Mouse (Mus musculus) midbrain, embryonic 14.5 days (tissue): Measurements from ENCODE around the gene Vps37b. TPM values are rescaled to one million over a fixed set of nuclear protein-coding genes. Genes with fewer than 3 reads are reported as not detected.

Experiments used
- ATAC-seq: fragments of 200-750 bp; cut with Nextera tagmentation; 2 replicates; pipeline ENCODE4 v1.8.0; 2017; ENCODE audit warnings: moderate number of reproducible peaks, moderate library complexity; ENCODE audit not compliant: low FRiP score, low TSS enrichment
- DNase-seq: peaks from one replicate; pipeline ENCODE4 v3.0.0-alpha.2; 2015
- H3K27ac ChIP-seq: fragments of 300-500 bp; sonication (generic); replicated peaks from 2 replicates; pipeline ENCODE4 v1.5.1; 2014; ENCODE audit warnings: mild to moderate bottlenecking, low read depth, low read length, moderate library complexity
- H3K27me3 ChIP-seq: fragments of 300-500 bp; sonication (generic); 2 replicates; pipeline ENCODE4 v1.6.1; 2014; ENCODE audit warnings: low read length, control low read depth, mixed read lengths; ENCODE audit not compliant: control insufficient read depth, insufficient read depth
- H3K36me3 ChIP-seq: fragments of 300-500 bp; sonication (generic); 2 replicates; pipeline ENCODE4 v1.6.1; 2014; ENCODE audit warnings: low read length, control low read depth; ENCODE audit not compliant: control insufficient read depth, insufficient read depth
- H3K4me1 ChIP-seq: fragments of 300-500 bp; sonication (generic); 2 replicates; pipeline ENCODE4 v1.6.1; 2014; ENCODE audit warnings: mild to moderate bottlenecking, antibody characterized with exemption, low read length, control low read depth; ENCODE audit not compliant: control insufficient read depth, insufficient read depth
- H3K4me2 ChIP-seq: fragments of 300-500 bp; sonication (generic); 2 replicates; pipeline ENCODE4 v1.6.1; 2014; ENCODE audit warnings: mild to moderate bottlenecking, low read length, moderate library complexity
- H3K4me3 ChIP-seq: fragments of 300-500 bp; sonication (generic); replicated peaks from 2 replicates; pipeline ENCODE4 v1.5.1; 2014; ENCODE audit warnings: low read depth, low read length
- H3K9ac ChIP-seq: fragments of 300-500 bp; sonication (generic); replicated peaks from 2 replicates; pipeline ENCODE4 v1.6.1; 2014; ENCODE audit warnings: mild to moderate bottlenecking, low read length, moderate library complexity
- H3K9me3 ChIP-seq: fragments of 300-500 bp; sonication (generic); 2 replicates; pipeline ENCODE4 v1.6.1; 2016; ENCODE audit warnings: low read length, control low read depth, mixed read lengths; ENCODE audit not compliant: control insufficient read depth
- WGBS: fragments of 180-500 bp; shearing (Covaris S2); extraction: QIAGEN DNeasy Blood & Tissue Kit; methylation state at CpG from one replicate; pipeline ENCODE4 v1.1.7; 2014; 5-methylcytosine and 5-hydroxymethylcytosine counted together
- polyA plus RNA-seq: library from polyadenylated mRNA; unstranded; fragments of >200 nt; fragmentation: Nextera tagmentation; extraction: Ambion mirVana; gene quantifications from 2 replicates; pipeline ENCODE4 v1.2.1, GENCODE M21; 2014

The Vps37b gene
- polyA plus RNA-seq, 1 experiment from 2014 or later: 72.4 TPM

DNA sequence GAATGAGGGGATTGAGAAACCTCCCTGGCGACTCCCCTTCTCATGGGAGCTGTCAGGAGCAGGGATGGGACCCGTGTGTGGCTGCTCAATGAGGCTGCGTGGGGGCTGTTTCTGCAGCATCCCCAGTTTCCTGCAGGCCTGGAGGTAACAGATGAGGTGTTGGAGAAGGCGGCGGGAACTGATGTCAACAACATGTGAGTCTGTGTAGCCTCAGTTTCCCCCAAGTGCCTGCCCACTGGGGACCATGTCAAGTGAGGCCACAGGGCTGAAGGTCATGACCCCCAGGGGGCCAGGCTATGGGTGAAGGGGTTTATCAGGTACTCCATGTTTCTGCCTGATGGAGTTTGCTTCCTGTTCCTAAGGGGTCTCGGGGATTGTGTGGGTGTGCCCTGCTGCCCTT is 40.7 kb downstream of the Vps37b start:
- ATAC-seq (no peak), DNase-seq (no peak)
- no peak overlapping the region for H3K9ac ChIP-seq
- no peak overlapping the region for H3K27ac ChIP-seq
- H3K4me2 ChIP-seq: no peak overlapping the region
- H3K4me3 ChIP-seq: no peak overlapping the region
- H3K4me1 ChIP-seq: peaks cover 7% of the 10 kb centered on the region; the same call in 1 of the 2 replicates
- no peaks in the 10 kb centered on the region for H3K9me3 ChIP-seq
- no peaks in the 10 kb centered on the region for H3K27me3 ChIP-seq
- no peaks in the 10 kb centered on the region for H3K36me3 ChIP-seq
- WGBS: 84% methylated on average over 6 of the region's 6 CpGs

GRCm38 (mm10) chr5:123989941-123990885 is 41.9 kb downstream of the Vps37b start:
- peaks cover 7% of the 10 kb centered on the region; the same call in 1 of the 2 replicates for H3K4me1 ChIP-seq
- DNase-seq (peak; percentile 55), ATAC-seq (no peak)
- no peak overlapping the region; the same call in 1 of the 2 replicates for H3K9ac ChIP-seq
- H3K27ac ChIP-seq: no peak overlapping the region
- no peak overlapping the region for H3K4me2 ChIP-seq
- no peaks in the 10 kb centered on the region for H3K27me3 ChIP-seq
- no peaks in the 10 kb centered on the region for H3K9me3 ChIP-seq
- H3K36me3 ChIP-seq: no peaks in the 10 kb centered on the region
- no peak overlapping the region for H3K4me3 ChIP-seq
- WGBS: 52% methylated on average over 20 of the region's 20 CpGs

DNA sequence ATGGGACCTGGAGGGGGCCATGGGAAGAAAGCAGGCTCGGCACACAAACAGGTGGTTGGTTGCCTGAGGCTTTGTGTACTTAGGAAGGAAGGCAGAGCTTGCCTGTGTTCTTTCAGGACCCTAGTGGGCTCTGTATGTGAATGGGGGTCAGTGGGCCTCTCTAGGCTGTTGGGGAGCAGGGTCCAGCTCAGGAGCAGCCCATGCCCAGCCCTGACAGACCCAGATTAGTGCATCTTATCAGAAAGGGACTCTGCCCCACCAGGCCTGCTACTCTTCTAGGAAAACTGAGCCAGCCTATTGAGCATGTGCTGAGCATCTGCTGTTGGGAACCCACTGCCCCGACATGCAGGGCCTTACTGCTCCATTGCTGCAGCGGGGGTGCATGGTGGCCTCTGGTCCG is 44.6 kb downstream of the Vps37b start:
- Histone ChIP-seq H3K27ac (no peak overlapping the region), H3K4me2 (no peak overlapping the region), H3K36me3 (no peaks in the 10 kb centered on the region), H3K27me3 (no peaks in the 10 kb centered on the region), H3K9ac (no peak overlapping the region), H3K4me3 (no peak overlapping the region), H3K4me1 (peaks cover 7% of the 10 kb centered on the region; the same call in 1 of the 2 replicates), H3K9me3 (no peaks in the 10 kb centered on the region)
- ATAC-seq (no peak), DNase-seq (no peak)
- 84% methylated on average over 4 of the region's 4 CpGs for WGBS

GRCm38 (mm10) chr5:123986925-123987324 is 45.1 kb downstream of the Vps37b start:
- Histone ChIP-seq H3K27ac (no peak overlapping the region), H3K27me3 (no peaks in the 10 kb centered on the region), H3K9ac (no peak overlapping the region), H3K4me1 (peaks cover 7% of the 10 kb centered on the region; the same call in 1 of the 2 replicates), H3K9me3 (no peaks in the 10 kb centered on the region), H3K4me2 (no peak overlapping the region), H3K4me3 (no peak overlapping the region), H3K36me3 (no peaks in the 10 kb centered on the region)
- ATAC-seq (no peak), DNase-seq (no peak)
- 90% methylated on average over 2 of the region's 2 CpGs for WGBS

GRCm38 (mm10) chr5:123985434-123985833 is 46.6 kb downstream of the Vps37b start:
- Histone ChIP-seq H3K4me1 (peaks cover 7% of the 10 kb centered on the region; the same call in 1 of the 2 replicates), H3K4me3 (no peak overlapping the region), H3K9me3 (no peaks in the 10 kb centered on the region), H3K4me2 (no peak overlapping the region), H3K36me3 (no peaks in the 10 kb centered on the region), H3K27ac (no peak overlapping the region), H3K27me3 (no peaks in the 10 kb centered on the region), H3K9ac (no peak overlapping the region)
- no peak for ATAC-seq
- DNase-seq: no peak
- 84% methylated on average over 9 of the region's 9 CpGs for WGBS

- ATAC-seq (no peak), DNase-seq (no peak)
- H3K4me1 ChIP-seq: no peaks in the 10 kb centered on the region
- 83% methylated on average over 11 of the region's 11 CpGs for WGBS
- H3K36me3 ChIP-seq: no peaks in the 10 kb centered on the region
- H3K27ac ChIP-seq: no peak overlapping the region
- no peak overlapping the region for H3K9ac ChIP-seq
- H3K4me3 ChIP-seq: no peak overlapping the region
- no peak overlapping the region for H3K4me2 ChIP-seq
- no peaks in the 10 kb centered on the region for H3K9me3 ChIP-seq
- H3K27me3 ChIP-seq: no peaks in the 10 kb centered on the region
Observed at GRCm38 (mm10) chr5:123982838-123983237, 49.2 kb downstream of the Vps37b start.

- H3K4me2 ChIP-seq: no peak overlapping the region
- WGBS: 84% methylated on average over 6 of the region's 6 CpGs
- no peaks in the 10 kb centered on the region for H3K9me3 ChIP-seq
- H3K9ac ChIP-seq: no peak overlapping the region
- DNase-seq (no peak), ATAC-seq (no peak)
- no peaks in the 10 kb centered on the region for H3K36me3 ChIP-seq
- H3K27me3 ChIP-seq: no peaks in the 10 kb centered on the region
- H3K4me3 ChIP-seq: no peak overlapping the region
- H3K27ac ChIP-seq: no peak overlapping the region
- no peaks in the 10 kb centered on the region for H3K4me1 ChIP-seq
Observed at GRCm38 (mm10) chr5:123981250-123981554, 50.9 kb downstream of the Vps37b start.

- DNase-seq (no peak), ATAC-seq (no peak)
- WGBS: 83% methylated on average over 9 of the region's 9 CpGs
- no peak overlapping the region for H3K4me3 ChIP-seq
- peaks cover 3% of the 10 kb centered on the region; the same call in 1 of the 2 replicates for H3K27me3 ChIP-seq
- H3K9me3 ChIP-seq: no peaks in the 10 kb centered on the region
- no peak overlapping the region for H3K4me2 ChIP-seq
- no peaks in the 10 kb centered on the region for H3K4me1 ChIP-seq
- no peak overlapping the region for H3K27ac ChIP-seq
- no peaks in the 10 kb centered on the region for H3K36me3 ChIP-seq
- no peak overlapping the region for H3K9ac ChIP-seq
Observed at GRCm38 (mm10) chr5:123980521-123981249, 51.4 kb downstream of the Vps37b start.
